Mouse (Mus musculus): ENCODE data around the gene Pramel4. TPM values are rescaled to one million over a fixed set of nuclear protein-coding genes. Genes with fewer than 3 reads are reported as not detected.

The Pramel4 gene
- not detected in 2 replicates for polyA plus RNA-seq (2012; rRNA removed)

DNA sequence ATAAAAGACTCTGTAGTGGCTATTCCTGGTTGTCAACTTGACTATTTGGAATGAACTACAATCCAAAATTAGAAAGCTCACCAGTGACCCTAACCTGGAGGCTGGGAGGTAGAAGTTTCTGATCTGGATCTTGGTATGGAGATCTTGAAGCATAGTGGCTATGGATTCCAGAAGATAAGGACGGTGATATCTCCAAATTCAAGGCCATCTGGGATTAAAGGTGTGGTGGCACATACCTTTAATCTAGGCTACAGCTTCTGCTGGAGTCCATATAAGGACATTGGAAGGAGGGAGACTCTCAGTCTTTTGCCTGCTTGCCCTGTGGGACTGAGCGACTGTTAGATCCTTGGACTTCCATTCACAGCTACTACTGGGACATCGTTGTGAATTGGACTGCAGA is at the start of gene Pramel4:
TSS of gene Pramel4 (plus strand) at position 301 of the 400 bp plus-strand sequence.

GRCm38 (mm10) chr4:144106174-144106573 is 47.2 kb downstream of the Pramel4 start, which contains the start of gene Gm13102:
Gm13102 (plus strand) TSS chr4:144106474.

Other genes starting within 250 kb of the Pramel4 start
- 1.8 and 3.5 TPM in 2 replicates for gene Gm13084, start 243.0 kb upstream of the Pramel4 start, polyA plus RNA-seq (2012; rRNA removed)
- 0.44 and 0.96 TPM in 2 replicates for gene Gm13103, start 212.6 kb upstream of the Pramel4 start, polyA plus RNA-seq (2012; rRNA removed)
- gene Pramef6, start 158.7 kb upstream of the Pramel4 start, polyA plus RNA-seq (2012; rRNA removed): not detected in 2 replicates
- gene Pramef25, start 108.1 kb upstream of the Pramel4 start, polyA plus RNA-seq (2012; rRNA removed): not detected in 2 replicates
- not detected in 2 replicates for gene Gm13101, start 92.2 kb upstream of the Pramel4 start, polyA plus RNA-seq (2012; rRNA removed)
- gene Pramef17, start 64.8 kb upstream of the Pramel4 start, polyA plus RNA-seq (2012; rRNA removed): not detected in 2 replicates
- not detected in 2 replicates for gene Gm13102, start 47.3 kb downstream of the Pramel4 start, polyA plus RNA-seq (2012; rRNA removed)
- gene Oog3, start 103.5 kb downstream of the Pramel4 start, polyA plus RNA-seq (2012; rRNA removed): 1.3 and 1.8 TPM in 2 replicates
- 1.1 and 1.3 TPM in 2 replicates for gene Oog2, start 131.6 kb downstream of the Pramel4 start, polyA plus RNA-seq (2012; rRNA removed)
- 2.7 and 3.3 TPM in 2 replicates for gene C87977, start 154.2 kb downstream of the Pramel4 start, polyA plus RNA-seq (2012; rRNA removed)
- gene Pramel5, start 221.4 kb downstream of the Pramel4 start, polyA plus RNA-seq (2012; rRNA removed): not detected in 2 replicates

Measured in ovary, adult 2 months (tissue).